Mouse (Mus musculus) lung, embryonic 14.5 days (tissue): ENCODE measurements around the gene Arid5b. TPM values are rescaled to one million over a fixed set of nuclear protein-coding genes. Genes with fewer than 3 reads are reported as not detected.

Source experiments
- ATAC-seq: fragments of 200-750 bp; cut with Nextera tagmentation; 2 replicates; pipeline ENCODE4 v1.8.0; 2017; ENCODE audit warnings: mild to moderate bottlenecking, moderate TSS enrichment, moderate library complexity; ENCODE audit not compliant: insufficient read depth
- DNase-seq: peaks from one replicate; pipeline ENCODE4 v3.0.0-alpha.2; 2015
- H3K27ac ChIP-seq: fragments of 300-500 bp; sonication (generic); 2 replicates; pipeline ENCODE4 v1.5.1; 2014; ENCODE audit warnings: low read depth, mild to moderate bottlenecking, moderate library complexity
- H3K27me3 ChIP-seq: fragments of 300-500 bp; sonication (generic); 2 replicates; pipeline ENCODE4 v1.6.1; 2014; ENCODE audit warnings: low read length, control low read depth; ENCODE audit not compliant: insufficient read depth
- H3K36me3 ChIP-seq: fragments of 300-500 bp; sonication (generic); 2 replicates; pipeline ENCODE4 v1.6.1; 2014; ENCODE audit warnings: control low read depth; ENCODE audit not compliant: insufficient read depth
- H3K4me1 ChIP-seq: fragments of 300-500 bp; sonication (generic); 2 replicates; pipeline ENCODE4 v1.6.1; 2014; ENCODE audit warnings: antibody characterized with exemption, control low read depth; ENCODE audit not compliant: insufficient read depth
- H3K4me2 ChIP-seq: fragments of 300-500 bp; sonication (generic); 2 replicates; pipeline ENCODE4 v1.6.1; 2014; ENCODE audit warnings: mild to moderate bottlenecking
- H3K4me3 ChIP-seq: fragments of 300-500 bp; sonication (generic); 2 replicates; pipeline ENCODE4 v1.5.1; 2014; ENCODE audit warnings: low read depth, low read length
- H3K9ac ChIP-seq: fragments of 300-500 bp; sonication (generic); 2 replicates; pipeline ENCODE4 v1.6.1; 2014
- H3K9me3 ChIP-seq: fragments of 300-500 bp; sonication (generic); 2 replicates; pipeline ENCODE4 v1.6.1; 2016; ENCODE audit warnings: low read depth, low read length, control low read depth
- CTCF ChIP-seq: IDR thresholded peaks from 2 replicates; pipeline ENCODE4 v1.5.1; 2016; ENCODE audit warnings: antibody characterized with exemption, low read depth
- WGBS: fragments of 180-500 bp; shearing (Covaris S2); extraction: QIAGEN DNeasy Blood & Tissue Kit; methylation state at CpG from one replicate; pipeline ENCODE4 v1.1.7; 2014; 5-methylcytosine and 5-hydroxymethylcytosine counted together
- polyA plus RNA-seq: library from polyadenylated mRNA; unstranded; fragments of >200 nt; fragmentation: Nextera tagmentation; extraction: Ambion mirVana; gene quantifications from 2 replicates; pipeline ENCODE4 v1.2.1, GENCODE M21; 2014

Arid5b gene
- polyA plus RNA-seq, 1 experiment from 2014 or later, result 41.2 TPM

DNA sequence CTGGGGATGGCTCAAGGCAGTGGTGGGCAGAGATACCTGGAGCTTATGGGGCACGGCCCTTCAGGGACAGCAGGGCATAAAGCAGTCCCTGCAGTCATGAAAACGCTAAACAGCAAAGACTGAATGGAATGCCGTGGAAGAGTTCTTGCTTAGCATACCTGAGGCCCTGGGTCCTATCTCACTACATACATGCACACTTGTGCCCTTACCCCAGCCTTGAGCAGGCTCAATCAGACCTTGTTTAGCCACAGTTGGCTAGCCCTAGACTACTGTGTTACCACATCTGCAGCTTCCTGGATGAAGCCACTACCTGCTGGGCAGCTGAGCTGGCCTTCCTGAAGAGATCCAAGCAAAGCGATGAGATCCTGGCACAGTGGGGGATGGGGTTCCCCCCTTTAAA lies 205.9 kb downstream of the Arid5b start:
- no peak overlapping the region for H3K4me2 ChIP-seq
- no peak overlapping the region for H3K4me3 ChIP-seq
- H3K4me1 ChIP-seq, result no peaks in the 10 kb centered on the region
- no peak overlapping the region for H3K9ac ChIP-seq
- H3K27ac ChIP-seq, result no peak overlapping the region
- DNase-seq, result no peak
- WGBS, result 84% methylated on average over 4 of the region's 4 CpGs
- no peaks in the 10 kb centered on the region for H3K9me3 ChIP-seq
- TF ChIP-seq CTCF, result no peak
- H3K36me3 ChIP-seq, result no peaks in the 10 kb centered on the region
- ATAC-seq, result no peak
- H3K27me3 ChIP-seq, result no peaks in the 10 kb centered on the region

DNA sequence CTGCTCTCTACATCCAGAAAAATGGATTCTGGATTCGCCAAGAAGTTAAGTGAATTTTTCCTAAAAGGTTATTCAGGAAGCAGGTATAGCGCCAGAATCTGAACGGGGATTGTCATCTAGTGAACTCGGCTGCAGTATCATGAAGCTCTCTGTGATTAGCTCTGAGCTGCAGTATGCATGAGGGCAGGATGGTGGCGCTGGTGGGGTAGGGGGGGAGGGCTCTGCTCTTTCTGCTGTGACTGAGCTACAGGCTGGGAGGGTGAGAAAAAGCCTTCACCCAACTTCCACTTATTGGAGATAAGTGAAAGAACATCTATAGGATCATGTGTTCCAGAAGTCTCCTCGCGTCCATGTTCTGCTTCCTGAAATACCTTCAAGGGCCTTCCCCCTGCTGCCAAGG lies 207.5 kb downstream of the Arid5b start:
- DNase-seq, result no peak
- WGBS, result 73% methylated on average over 7 of the region's 7 CpGs
- Histone ChIP-seq H3K9ac (no peak overlapping the region), H3K36me3 (no peaks in the 10 kb centered on the region), H3K27ac (no peak overlapping the region), H3K27me3 (no peaks in the 10 kb centered on the region), H3K9me3 (no peaks in the 10 kb centered on the region), H3K4me1 (no peaks in the 10 kb centered on the region), H3K4me3 (no peak overlapping the region), H3K4me2 (no peak overlapping the region)
- no peak for ATAC-seq
- TF ChIP-seq CTCF, result no peak

DNA sequence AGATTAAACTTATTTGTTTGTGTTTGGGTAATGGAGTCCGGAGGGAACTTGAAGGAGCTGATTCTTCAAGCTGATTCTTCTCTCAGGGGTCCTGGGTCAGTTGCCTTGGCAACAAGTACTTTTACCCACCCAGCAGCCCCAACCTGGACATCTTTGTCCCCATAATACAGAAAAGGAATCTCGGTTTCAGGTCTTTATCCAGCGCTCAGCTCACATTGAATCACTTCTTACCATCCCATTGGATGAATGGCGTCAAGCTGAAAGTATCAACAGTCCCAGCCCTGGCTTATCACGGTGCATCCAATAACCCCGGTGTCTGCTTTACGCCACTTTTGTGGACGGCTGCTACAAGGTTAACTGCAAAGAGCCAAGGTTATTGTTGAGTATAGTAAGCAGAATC lies 210.1 kb downstream of the Arid5b start:
- H3K4me2 ChIP-seq, result no peak overlapping the region
- no peaks in the 10 kb centered on the region for H3K36me3 ChIP-seq
- no peak overlapping the region for H3K9ac ChIP-seq
- ATAC-seq (no peak), DNase-seq (no peak)
- no peaks in the 10 kb centered on the region for H3K27me3 ChIP-seq
- no peak overlapping the region for H3K27ac ChIP-seq
- TF ChIP-seq CTCF, result no peak
- WGBS, result 74% methylated on average over 8 of the region's 8 CpGs
- H3K4me1 ChIP-seq, result no peaks in the 10 kb centered on the region
- H3K9me3 ChIP-seq, result no peaks in the 10 kb centered on the region
- no peak overlapping the region for H3K4me3 ChIP-seq

GRCm38 (mm10) chr10:68067961-68068360 lies 210.6 kb downstream of the Arid5b start:
- TF ChIP-seq CTCF, result no peak
- Histone ChIP-seq H3K4me1 (no peaks in the 10 kb centered on the region), H3K4me3 (no peak overlapping the region), H3K27ac (no peak overlapping the region), H3K27me3 (no peaks in the 10 kb centered on the region), H3K36me3 (no peaks in the 10 kb centered on the region), H3K9ac (no peak overlapping the region), H3K4me2 (no peak overlapping the region), H3K9me3 (no peaks in the 10 kb centered on the region)
- no peak for ATAC-seq
- DNase-seq, result no peak
- WGBS, result 59% methylated on average over 5 of the region's 5 CpGs

DNA sequence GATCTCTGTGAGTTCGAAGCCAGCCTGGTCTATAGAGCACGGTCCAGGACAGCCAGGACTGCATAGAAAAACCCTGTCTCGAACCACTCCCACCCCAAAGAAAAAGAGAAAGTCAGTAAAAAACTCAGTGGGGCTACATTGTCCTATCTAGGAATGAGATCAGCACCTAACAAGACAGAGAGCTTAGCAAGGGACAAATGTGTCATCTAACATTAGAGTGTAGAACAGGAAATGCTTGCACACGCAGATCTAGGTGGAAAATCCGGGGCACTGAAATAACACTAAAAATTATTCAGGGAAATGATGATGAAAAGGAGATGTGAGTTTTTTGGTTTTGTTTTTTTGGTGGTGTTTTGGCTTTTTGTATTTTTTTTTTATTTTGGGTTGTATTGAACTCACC lies 212.4 kb downstream of the Arid5b start:
- H3K9ac ChIP-seq, result no peak overlapping the region
- WGBS, result 83% methylated on average over 5 of the region's 5 CpGs
- no peak overlapping the region for H3K27ac ChIP-seq
- ATAC-seq (no peak), DNase-seq (no peak)
- no peak for TF ChIP-seq CTCF
- no peak overlapping the region for H3K4me3 ChIP-seq
- no peaks in the 10 kb centered on the region for H3K27me3 ChIP-seq
- no peak overlapping the region for H3K4me2 ChIP-seq
- no peaks in the 10 kb centered on the region for H3K36me3 ChIP-seq
- H3K9me3 ChIP-seq, result no peaks in the 10 kb centered on the region
- H3K4me1 ChIP-seq, result no peaks in the 10 kb centered on the region

DNA sequence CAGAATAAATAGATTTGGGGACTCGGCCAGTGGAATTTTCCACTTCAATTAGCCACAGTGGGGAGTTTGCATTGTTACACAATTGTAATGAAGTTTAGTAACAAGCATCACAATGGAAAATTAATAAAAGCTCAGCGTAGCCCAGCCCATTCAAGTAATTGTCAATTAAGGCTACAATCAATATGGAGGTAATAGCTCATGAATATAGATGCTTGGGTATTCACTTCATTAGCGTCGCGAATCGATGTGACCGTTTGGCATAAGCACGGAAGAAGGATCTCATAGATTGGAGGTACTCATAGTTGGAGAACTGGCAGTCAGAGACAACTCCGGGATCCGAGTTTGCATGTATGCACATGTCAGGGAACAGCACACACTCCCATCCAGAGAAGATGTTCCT lies 214.0 kb downstream of the Arid5b start:
- TF ChIP-seq CTCF, result no peak
- ATAC-seq (no peak), DNase-seq (no peak)
- Histone ChIP-seq H3K4me2 (no peak overlapping the region), H3K4me3 (no peak overlapping the region), H3K9me3 (no peaks in the 10 kb centered on the region), H3K9ac (no peak overlapping the region), H3K27me3 (no peaks in the 10 kb centered on the region), H3K4me1 (no peaks in the 10 kb centered on the region), H3K36me3 (no peaks in the 10 kb centered on the region), H3K27ac (no peak overlapping the region)
- WGBS, result 92% methylated on average over 10 of the region's 10 CpGs

DNA sequence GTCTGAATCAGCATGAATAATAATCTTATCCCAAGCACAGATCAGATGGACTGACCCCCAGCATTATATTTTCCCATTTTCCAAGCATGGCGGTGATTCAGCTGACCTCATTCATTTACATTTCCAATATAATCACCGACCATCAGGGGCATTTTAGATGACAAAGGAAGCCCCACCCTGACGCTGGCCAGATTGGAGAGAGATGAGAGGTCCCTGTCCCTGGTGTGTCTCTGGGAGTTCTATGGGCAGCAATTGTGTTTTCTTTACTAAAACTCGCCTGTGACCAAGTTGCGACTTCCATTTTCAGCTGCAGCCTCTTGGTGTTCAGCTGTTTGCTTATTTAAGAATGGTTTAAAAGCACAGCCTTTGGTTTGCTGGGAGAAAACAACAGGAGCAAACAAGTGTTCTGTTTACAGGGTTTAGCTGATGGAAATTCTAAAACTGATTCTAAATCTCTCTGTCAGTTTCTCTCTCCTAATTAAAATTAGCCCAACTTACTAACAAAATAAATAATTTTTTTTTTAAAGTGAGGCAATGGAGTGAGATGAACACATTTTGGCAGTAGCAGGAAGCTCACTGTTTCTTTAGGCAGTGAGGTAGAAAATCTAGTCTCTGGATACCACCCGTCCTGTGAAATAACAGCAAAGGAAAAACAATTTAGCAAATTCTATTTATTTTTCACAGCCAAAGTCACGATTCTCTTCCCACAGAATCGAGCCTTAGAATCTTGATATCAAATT lies 214.6 kb downstream of the Arid5b start:
- DNase-seq (peak; percentile 15), ATAC-seq (no peak)
- Histone ChIP-seq H3K27me3 (no peaks in the 10 kb centered on the region), H3K9me3 (no peaks in the 10 kb centered on the region), H3K4me3 (no peak overlapping the region), H3K4me2 (no peak overlapping the region), H3K27ac (no peak overlapping the region), H3K4me1 (no peaks in the 10 kb centered on the region), H3K9ac (no peak overlapping the region), H3K36me3 (no peaks in the 10 kb centered on the region)
- no peak for TF ChIP-seq CTCF
- 44% methylated on average over 8 of the region's 8 CpGs for WGBS
